Comparison of ENCODE assay signal across 10 mouse cellular contexts in genomic region chr3:97937068-97937944, GRCm38 (mm10). TPM values are rescaled to one million over a fixed set of nuclear protein-coding genes. Genes with fewer than 3 reads are reported as not detected.
DNase-seq lines count a peak whose midpoint lies in the region; ATAC-seq and TF ChIP-seq lines count a peak whose summit lies in the region.
"Had no signal": no experiment of that assay in that cellular context is flagged by ENCODE, and none has a peak within 500 bp of the region (broad histone marks: within the 10 kb centered on the region; RNA-seq: fewer than 3 reads in every experiment).

No protein-coding gene starts in this region.

- H3K4me1 ChIP-seq in kidney, embryonic 14.5 days (ENCODE audit: control insufficient read depth, insufficient read depth, low read length), result peaks cover 62% of the 10 kb centered on the region
- peaks cover 18% of the 10 kb centered on the region for H3K4me1 ChIP-seq in forebrain, postnatal 0 days (ENCODE audit: insufficient read depth)
- H3K4me1 ChIP-seq in midbrain, postnatal 0 days (ENCODE audit: insufficient read depth, low read length), result peaks cover 5% of the 10 kb centered on the region; the same call in 1 of the 2 replicates

- no peak overlapping the region for H3K4me3 ChIP-seq in kidney, embryonic 14.5 days (ENCODE audit: low read length)
- no peak overlapping the region for H3K4me3 ChIP-seq in forebrain, postnatal 0 days (ENCODE audit: low read depth, low read length)
- H3K4me3 ChIP-seq in midbrain, postnatal 0 days (ENCODE audit: low read depth, low read length), result no peak overlapping the region
- H3K4me3 ChIP-seq: heart, embryonic 12.5 days had no signal

- no peaks in the 10 kb centered on the region for H3K27me3 ChIP-seq in kidney, embryonic 14.5 days (ENCODE audit: control insufficient read depth, insufficient read depth, low read length)
- H3K27me3 ChIP-seq in forebrain, postnatal 0 days (ENCODE audit: insufficient read depth, low read length), result no peaks in the 10 kb centered on the region
- no peaks in the 10 kb centered on the region for H3K27me3 ChIP-seq in midbrain, postnatal 0 days (ENCODE audit: insufficient read depth, low read length)

- peak; percentile 85 for ATAC-seq in kidney, embryonic 14.5 days (ENCODE audit: low FRiP score, low TSS enrichment)
- peak; percentile 47; the same call in 1 of the 2 replicates for ATAC-seq in forebrain, postnatal 0 days
- ATAC-seq in midbrain, postnatal 0 days (ENCODE audit: low FRiP score), result no peak

- intact Hi-C loops in left cerebral cortex, postnatal 4 days (cut with DNase I), result loop anchor here (10.0 kb wide), 1 partner anchor 377 kb away; no protein-coding TSS in a partner anchor

- peak overlapping the region; percentile 28; the same call in 1 of the 2 replicates for H3K9ac ChIP-seq in kidney, embryonic 14.5 days (ENCODE audit: low read depth, low read length)
- H3K9ac ChIP-seq in forebrain, postnatal 0 days, result no peak overlapping the region
- no peak overlapping the region for H3K9ac ChIP-seq in midbrain, postnatal 0 days (replicated peaks; ENCODE audit: low read length, poor library complexity, severe bottlenecking)
- H3K9ac ChIP-seq: heart, embryonic 12.5 days had no signal

- no peak for DNase-seq in kidney, postnatal 14 days
- peak; percentile 51 for DNase-seq in NIH3T3 (ENCODE audit: low read depth)
- no peak for DNase-seq in forebrain, postnatal 0 days
- DNase-seq in midbrain, postnatal 0 days (ENCODE audit: low spot score), result peak; percentile 42
- DNase-seq in T-cell, adult 2 months (ENCODE audit: low spot score), result no peak
- DNase-seq in adrenal gland, adult (ENCODE audit: inconsistent age in 2 of 2, low spot score in 1 of 2), result no peak
- no peak for DNase-seq in left cerebral cortex, postnatal 4 days
- DNase-seq: lung, postnatal 10 days had no signal

- H3K4me2 ChIP-seq in kidney, embryonic 14.5 days (replicated peaks; ENCODE audit: low read depth, low read length), result peak overlapping the region; percentile 19; the same call in 1 of the 2 replicates
- no peak overlapping the region for H3K4me2 ChIP-seq in forebrain, postnatal 0 days (ENCODE audit: low read depth)
- H3K4me2 ChIP-seq in midbrain, postnatal 0 days (ENCODE audit: low read depth, low read length, poor library complexity, severe bottlenecking), result no peak overlapping the region
- H3K4me2 ChIP-seq: heart, embryonic 12.5 days had no signal

- 18% methylated on average over 17 of the region's 17 CpGs for WGBS in kidney, embryonic 14.5 days
- 43% methylated on average over 17 of the region's 17 CpGs for WGBS in forebrain, postnatal 0 days
- WGBS in midbrain, postnatal 0 days, result 24% methylated on average over 17 of the region's 17 CpGs

- H3K36me3 ChIP-seq in kidney, embryonic 14.5 days (ENCODE audit: control insufficient read depth, insufficient read depth, low read length), result no peaks in the 10 kb centered on the region
- H3K36me3 ChIP-seq in forebrain, postnatal 0 days (ENCODE audit: insufficient read depth), result no peaks in the 10 kb centered on the region
- no peaks in the 10 kb centered on the region for H3K36me3 ChIP-seq in midbrain, postnatal 0 days (ENCODE audit: insufficient read depth, low read length)
- H3K36me3 ChIP-seq: heart, embryonic 12.5 days had no signal

- no peaks in the 10 kb centered on the region for H3K9me3 ChIP-seq in kidney, embryonic 14.5 days (ENCODE audit: control insufficient read depth, low read length)
- no peaks in the 10 kb centered on the region for H3K9me3 ChIP-seq in forebrain, postnatal 0 days (ENCODE audit: low read length)
- H3K9me3 ChIP-seq in midbrain, postnatal 0 days (ENCODE audit: low read length), result no peaks in the 10 kb centered on the region
- H3K9me3 ChIP-seq: heart, embryonic 12.5 days had no signal

- peak; percentile 60 for TF ChIP-seq CTCF in forebrain, postnatal 0 days (IDR thresholded peaks at IDR 0.05; ENCODE audit: low read depth)
- TF ChIP-seq CTCF in midbrain, postnatal 0 days (IDR thresholded peaks at IDR 0.05), result peak; percentile 63

- H3K27ac ChIP-seq in kidney, embryonic 14.5 days (ENCODE audit: low read depth, low read length), result peak overlapping the region; percentile 60; the same call in 1 of the 2 replicates
- H3K27ac ChIP-seq in forebrain, postnatal 0 days (ENCODE audit: low read depth, low read length), result no peak overlapping the region
- no peak overlapping the region for H3K27ac ChIP-seq in midbrain, postnatal 0 days (ENCODE audit: low read depth, low read length)

RNA-seq across cellular contexts. Expression of gene Sec22b, which starts 36.3 kb away (rescaled TPM):
- polyA plus RNA-seq in kidney, embryonic 14.5 days (2014; fragmentation: Nextera tagmentation; extraction: Ambion mirVana), result 120 and 136 TPM in 2 replicates
- 71.3 and 73.9 TPM in 2 replicates for total RNA-seq in forebrain, postnatal 0 days (2014; rRNA removed)
- 83.4 and 91.4 TPM in 2 replicates for polyA plus RNA-seq in forebrain, postnatal 0 days (2015; fragmentation: Nextera tagmentation; extraction: Ambion mirVana)
- total RNA-seq in midbrain, postnatal 0 days (2014; rRNA removed), result 62.8 and 69.3 TPM in 2 replicates
- 81.4 and 89.1 TPM in 2 replicates for polyA plus RNA-seq in midbrain, postnatal 0 days (2015; fragmentation: Nextera tagmentation; extraction: Ambion mirVana)
- 10 to 100 TPM; 62.9 to 63.7 TPM for total RNA-seq in left cerebral cortex, postnatal 4 days (2021)

RNA-seq across cellular contexts. Expression of gene Pde4dip, which starts 48.8 kb away (rescaled TPM):
- polyA plus RNA-seq in kidney, embryonic 14.5 days (2014; fragmentation: Nextera tagmentation; extraction: Ambion mirVana), result 10.7 and 22.1 TPM in 2 replicates
- 92.8 and 118 TPM in 2 replicates for total RNA-seq in forebrain, postnatal 0 days (2014; rRNA removed)
- polyA plus RNA-seq in forebrain, postnatal 0 days (2015; fragmentation: Nextera tagmentation; extraction: Ambion mirVana), result 40.6 and 53.1 TPM in 2 replicates
- 93.6 and 100 TPM in 2 replicates for total RNA-seq in midbrain, postnatal 0 days (2014; rRNA removed)
- polyA plus RNA-seq in midbrain, postnatal 0 days (2015; fragmentation: Nextera tagmentation; extraction: Ambion mirVana), result 46.4 and 47.6 TPM in 2 replicates
- 100 to 1,000 TPM; 202 to 223 TPM for total RNA-seq in left cerebral cortex, postnatal 4 days (2021)

Comparison
In these comparisons a context has a peak if more than half of its experiments do, and no peak if none do; other contexts are left out.
1. DNase-seq: peak in NIH3T3 (single experiment) and midbrain, postnatal 0 days (single experiment); none in kidney, postnatal 14 days (single experiment), forebrain, postnatal 0 days (single experiment), T-cell, adult 2 months (single experiment), adrenal gland, adult (0 of 2) and left cerebral cortex, postnatal 4 days (single experiment).